Mouse (Mus musculus): ENCODE results near the gene Sap25. TPM values are rescaled to one million over a fixed set of nuclear protein-coding genes. Genes with fewer than 3 reads are reported as not detected.

Sap25 gene
- 7.1 TPM in 2 replicates for polyA plus RNA-seq (2014; fragmentation: Nextera tagmentation; extraction: Ambion mirVana)

DNA sequence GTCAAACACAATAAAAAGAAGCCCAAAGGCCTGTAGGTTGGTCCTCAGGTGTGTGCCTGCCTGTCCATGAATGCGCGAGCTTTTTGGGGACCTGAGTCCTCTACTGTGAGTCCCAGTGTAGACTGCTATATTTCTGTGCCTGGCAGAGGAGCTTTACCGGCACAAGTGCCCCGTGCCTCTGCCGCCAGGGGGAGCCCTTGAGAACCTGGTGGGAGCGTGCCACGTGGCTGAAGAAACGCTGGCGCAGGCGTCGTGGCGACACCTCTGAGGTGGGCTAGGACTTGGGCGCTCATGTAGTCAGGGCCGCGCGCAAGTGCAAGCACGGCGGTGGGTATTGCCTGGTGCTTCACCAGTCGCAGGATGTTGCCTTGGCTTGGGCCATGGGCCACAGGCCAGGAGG lies at the start of gene Sap25:
Sap25 (plus strand) TSS at position 281 of the 400 bp plus-strand sequence.
- Histone ChIP-seq H3K9ac (ENCODE audit: low read depth, low read length) (no peak within 1 kb of the TSS), H3K27ac (ENCODE audit: low read depth, low read length) (no peak within 1 kb of the TSS), H3K4me1 (replicated peaks; ENCODE audit: control insufficient read depth, insufficient read depth, low read length) (no peaks in the 10 kb centered on the region), H3K36me3 (ENCODE audit: control insufficient read depth, insufficient read depth, low read length) (peaks cover 19% of the 10 kb centered on the region), H3K4me2 (replicated peaks; ENCODE audit: low read depth, low read length) (no peak within 1 kb of the TSS), H3K4me3 (ENCODE audit: low read depth, low read length) (no peak within 1 kb of the TSS), H3K27me3 (ENCODE audit: control insufficient read depth, insufficient read depth, low read length) (peaks cover 26% of the 10 kb centered on the region), H3K9me3 (ENCODE audit: control insufficient read depth, low read length) (no peaks in the 10 kb centered on the region)
- WGBS: 89% methylated on average over 19 of the region's 19 CpGs
- ATAC-seq (ENCODE audit: low FRiP score) (no peak), DNase-seq (ENCODE audit: low spot score) (no peak)

DNA sequence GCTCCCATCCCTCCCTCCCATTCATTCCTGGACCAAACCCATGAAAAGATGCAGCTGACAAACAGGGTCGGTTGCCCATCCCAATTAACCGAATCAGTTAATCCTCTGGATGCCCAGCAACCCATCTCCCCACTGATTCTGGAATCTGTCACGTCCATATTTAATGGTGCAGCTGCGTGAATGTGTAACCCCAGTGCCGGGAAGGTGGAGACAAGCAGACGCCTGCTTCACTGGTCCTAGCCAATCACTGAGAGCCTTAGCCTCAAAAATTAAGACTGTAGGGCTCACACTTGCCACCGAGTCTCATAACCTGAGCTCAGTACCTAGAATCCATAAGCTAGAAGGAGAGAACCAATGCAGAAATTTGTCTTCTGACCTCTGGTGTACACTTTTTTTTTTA lies 45.2 kb upstream of the Sap25 start:
- no peaks in the 10 kb centered on the region for H3K27me3 ChIP-seq (ENCODE audit: control insufficient read depth, insufficient read depth, low read length)
- no peak overlapping the region for H3K9ac ChIP-seq (ENCODE audit: low read depth, low read length)
- H3K9me3 ChIP-seq (ENCODE audit: control insufficient read depth, low read length): no peaks in the 10 kb centered on the region
- no peak overlapping the region for H3K4me2 ChIP-seq (replicated peaks; ENCODE audit: low read depth, low read length)
- WGBS: 78% methylated on average over 7 of the region's 7 CpGs
- H3K4me1 ChIP-seq (replicated peaks; ENCODE audit: control insufficient read depth, insufficient read depth, low read length): no peaks in the 10 kb centered on the region
- no peaks in the 10 kb centered on the region for H3K36me3 ChIP-seq (ENCODE audit: control insufficient read depth, insufficient read depth, low read length)
- ATAC-seq (ENCODE audit: low FRiP score) (no peak), DNase-seq (ENCODE audit: low spot score) (no peak)
- no peak overlapping the region for H3K4me3 ChIP-seq (ENCODE audit: low read depth, low read length)
- no peak overlapping the region for H3K27ac ChIP-seq (ENCODE audit: low read depth, low read length)

GRCm38 (mm10) chr5:137596601-137597261 lies 44.4 kb upstream of the Sap25 start:
- 0 out of 2 replicates have a peak overlapping the region, but pooled peaks have one; percentile 3 for H3K4me2 ChIP-seq (replicated peaks; ENCODE audit: low read depth, low read length)
- H3K27ac ChIP-seq (ENCODE audit: low read depth, low read length): no peak overlapping the region
- DNase-seq (ENCODE audit: low spot score): no peak
- no peaks in the 10 kb centered on the region for H3K9me3 ChIP-seq (ENCODE audit: control insufficient read depth, low read length)
- no peaks in the 10 kb centered on the region for H3K36me3 ChIP-seq (ENCODE audit: control insufficient read depth, insufficient read depth, low read length)
- WGBS: 35% methylated on average over 28 of the region's 30 CpGs
- no peaks in the 10 kb centered on the region for H3K4me1 ChIP-seq (replicated peaks; ENCODE audit: control insufficient read depth, insufficient read depth, low read length)
- no peak overlapping the region for H3K9ac ChIP-seq (ENCODE audit: low read depth, low read length)
- 0 out of 2 replicates have a peak overlapping the region, but pooled peaks have one; percentile 13 for H3K4me3 ChIP-seq (ENCODE audit: low read depth, low read length)
- no peak for ATAC-seq (ENCODE audit: low FRiP score)
- no peaks in the 10 kb centered on the region for H3K27me3 ChIP-seq (ENCODE audit: control insufficient read depth, insufficient read depth, low read length)

- no peaks in the 10 kb centered on the region for H3K27me3 ChIP-seq (ENCODE audit: control insufficient read depth, insufficient read depth, low read length)
- no peak overlapping the region for H3K4me3 ChIP-seq (ENCODE audit: low read depth, low read length)
- no peaks in the 10 kb centered on the region for H3K36me3 ChIP-seq (ENCODE audit: control insufficient read depth, insufficient read depth, low read length)
- H3K4me1 ChIP-seq (replicated peaks; ENCODE audit: control insufficient read depth, insufficient read depth, low read length): peaks cover 3% of the 10 kb centered on the region
- ATAC-seq (ENCODE audit: low FRiP score): no peak
- no peak overlapping the region for H3K27ac ChIP-seq (ENCODE audit: low read depth, low read length)
- H3K4me2 ChIP-seq (replicated peaks; ENCODE audit: low read depth, low read length): no peak overlapping the region
- 95% methylated on average over 6 of the region's 6 CpGs for WGBS
- H3K9me3 ChIP-seq (ENCODE audit: control insufficient read depth, low read length): no peaks in the 10 kb centered on the region
- no peak overlapping the region for H3K9ac ChIP-seq (ENCODE audit: low read depth, low read length)
- no peak for DNase-seq (ENCODE audit: low spot score)
Measured at GRCm38 (mm10) chr5:137597625-137598024, 43.5 kb upstream of the Sap25 start.

DNA sequence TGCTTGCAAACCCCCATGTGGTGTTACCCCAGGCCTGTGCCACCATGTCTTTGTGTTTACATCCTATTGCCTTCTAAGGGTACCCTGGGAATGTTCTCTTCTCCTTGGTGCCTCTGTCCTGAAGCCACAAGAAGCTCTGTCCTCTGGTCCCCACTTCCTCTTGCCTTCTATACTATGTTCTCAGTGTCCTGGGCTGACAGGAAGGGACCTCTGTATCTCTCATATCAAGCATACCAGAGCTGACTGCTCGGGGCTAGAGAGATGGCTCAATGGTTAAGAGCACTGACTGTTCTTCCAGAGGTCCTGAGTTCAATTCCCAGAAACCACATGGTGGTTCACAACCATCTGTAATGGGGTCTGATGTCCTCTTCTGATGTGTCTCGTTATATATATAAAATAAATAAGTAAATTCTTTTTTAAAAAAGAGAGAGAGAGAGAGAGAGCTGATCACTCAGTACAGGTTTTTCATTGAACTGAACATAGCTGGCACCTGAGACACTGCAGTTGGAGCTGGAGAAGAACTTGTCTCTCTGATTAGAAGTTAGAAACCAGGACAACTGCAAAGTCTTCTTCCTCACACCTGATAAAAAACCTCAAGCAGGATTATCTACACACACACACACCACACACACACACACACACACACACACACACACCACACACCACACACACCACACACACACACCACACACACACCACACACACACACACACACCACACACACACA lies 42.9 kb upstream of the Sap25 start:
- H3K4me3 ChIP-seq (ENCODE audit: low read depth, low read length): no peak overlapping the region
- no peak overlapping the region for H3K27ac ChIP-seq (ENCODE audit: low read depth, low read length)
- DNase-seq (ENCODE audit: low spot score) (no peak), ATAC-seq (ENCODE audit: low FRiP score) (no peak)
- no peaks in the 10 kb centered on the region for H3K27me3 ChIP-seq (ENCODE audit: control insufficient read depth, insufficient read depth, low read length)
- no peak overlapping the region for H3K4me2 ChIP-seq (replicated peaks; ENCODE audit: low read depth, low read length)
- H3K36me3 ChIP-seq (ENCODE audit: control insufficient read depth, insufficient read depth, low read length): no peaks in the 10 kb centered on the region
- peaks cover 3% of the 10 kb centered on the region for H3K4me1 ChIP-seq (replicated peaks; ENCODE audit: control insufficient read depth, insufficient read depth, low read length)
- no peaks in the 10 kb centered on the region for H3K9me3 ChIP-seq (ENCODE audit: control insufficient read depth, low read length)
- no peak overlapping the region for H3K9ac ChIP-seq (ENCODE audit: low read depth, low read length)
- WGBS: 90% methylated on average over 2 of the region's 2 CpGs

DNA sequence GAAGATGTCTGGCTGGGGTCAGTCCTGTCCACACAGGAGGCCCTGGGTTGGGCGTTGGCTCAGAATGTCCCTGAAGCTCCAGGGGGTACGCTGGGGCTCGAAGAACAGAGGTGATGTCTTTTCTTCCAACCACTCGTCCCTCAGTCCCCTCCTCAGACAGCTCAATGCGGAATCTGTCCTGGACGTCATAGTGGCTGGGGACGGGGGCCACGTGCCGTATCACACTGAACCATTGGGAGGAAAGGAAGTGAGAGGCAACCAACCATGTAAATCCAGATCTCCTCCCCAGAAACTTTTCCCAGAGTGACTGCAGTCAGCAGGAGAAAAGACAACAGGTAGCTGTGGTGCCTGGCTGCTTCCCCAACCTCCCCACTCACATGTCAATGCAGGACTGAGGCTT lies 41.5 kb upstream of the Sap25 start:
- Histone ChIP-seq H3K4me3 (ENCODE audit: low read depth, low read length) (peak overlapping the region; percentile 63), H3K9me3 (ENCODE audit: control insufficient read depth, low read length) (no peaks in the 10 kb centered on the region), H3K4me1 (replicated peaks; ENCODE audit: control insufficient read depth, insufficient read depth, low read length) (peaks cover 3% of the 10 kb centered on the region), H3K36me3 (ENCODE audit: control insufficient read depth, insufficient read depth, low read length) (no peaks in the 10 kb centered on the region), H3K27ac (ENCODE audit: low read depth, low read length) (no peak overlapping the region), H3K27me3 (ENCODE audit: control insufficient read depth, insufficient read depth, low read length) (no peaks in the 10 kb centered on the region), H3K4me2 (replicated peaks; ENCODE audit: low read depth, low read length) (peak overlapping the region; percentile 94), H3K9ac (ENCODE audit: low read depth, low read length) (peak overlapping the region; percentile 83)
- ATAC-seq (ENCODE audit: low FRiP score) (no peak), DNase-seq (ENCODE audit: low spot score) (no peak)
- WGBS: 71% methylated on average over 9 of the region's 9 CpGs

GRCm38 (mm10) chr5:137600281-137600618 lies 40.9 kb upstream of the Sap25 start:
- ATAC-seq (ENCODE audit: low FRiP score) (no peak; the same call in 1 of the 2 replicates), DNase-seq (ENCODE audit: low spot score) (no peak)

DNA sequence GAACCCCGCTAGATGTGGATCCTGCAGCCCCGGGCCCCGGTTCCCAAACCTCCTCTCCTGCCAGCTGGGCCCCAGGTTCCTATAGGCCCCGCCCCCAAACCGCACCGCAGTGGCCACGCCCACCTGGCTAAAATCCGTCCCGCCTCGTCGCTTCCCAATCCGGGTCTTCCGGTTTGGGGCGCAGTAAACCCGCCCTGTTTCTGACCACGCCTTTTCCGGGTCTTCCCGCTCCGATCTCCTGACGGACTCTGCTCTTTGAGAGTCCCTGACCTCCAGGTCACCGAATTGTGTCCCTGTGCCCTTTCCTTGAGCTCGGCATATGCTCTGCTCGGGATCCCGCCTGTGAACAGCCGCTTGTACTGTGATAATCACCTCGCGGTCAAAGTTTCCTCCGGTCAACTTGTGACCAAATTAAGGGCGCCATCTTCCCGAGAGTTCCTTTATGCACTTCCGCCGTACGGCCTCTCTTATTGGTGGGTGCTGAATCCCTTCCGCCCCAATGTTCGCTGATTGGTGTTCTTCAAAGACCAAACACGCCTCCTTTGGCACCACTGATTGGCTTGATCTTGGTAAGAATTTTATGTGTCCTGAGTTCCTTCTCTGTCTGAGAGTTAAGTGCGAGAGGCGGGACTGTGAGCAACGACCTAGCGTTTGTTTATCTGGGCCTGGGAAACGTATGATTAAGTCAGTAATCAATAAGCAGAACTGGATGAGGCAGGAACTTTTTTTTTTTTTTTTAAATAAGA lies 40.3 kb upstream of the Sap25 start, which contains the start of gene Mospd3:
Mospd3 (minus strand) TSS at position 440 of the 746 bp plus-strand sequence.
- WGBS: under 1% methylated on average over 41 of the region's 41 CpGs
- H3K27ac ChIP-seq (ENCODE audit: low read depth, low read length): peak within 1 kb of the TSS; percentile 80

More at GRCm38 (mm10) chr5:137600281-137600618, 40.9 kb upstream of the Sap25 start:
- no peaks in the 10 kb centered on the region for H3K9me3 ChIP-seq (ENCODE audit: control insufficient read depth, low read length)
- peak overlapping the region; percentile 63 for H3K4me3 ChIP-seq (ENCODE audit: low read depth, low read length)
- no peaks in the 10 kb centered on the region for H3K27me3 ChIP-seq (ENCODE audit: control insufficient read depth, insufficient read depth, low read length)
- no peaks in the 10 kb centered on the region for H3K36me3 ChIP-seq (ENCODE audit: control insufficient read depth, insufficient read depth, low read length)
- H3K4me2 ChIP-seq (replicated peaks; ENCODE audit: low read depth, low read length): peak overlapping the region; percentile 94
- H3K9ac ChIP-seq (ENCODE audit: low read depth, low read length): peak overlapping the region; percentile 83
- H3K4me1 ChIP-seq (replicated peaks; ENCODE audit: control insufficient read depth, insufficient read depth, low read length): peaks cover 3% of the 10 kb centered on the region
- peak overlapping the region; percentile 47; the same call in 1 of the 2 replicates for H3K27ac ChIP-seq (ENCODE audit: low read depth, low read length)
- 2% methylated on average over 18 of the region's 19 CpGs for WGBS

More for the DNA sequence above, 40.3 kb upstream of the Sap25 start, which contains the start of gene Mospd3:
- Histone ChIP-seq H3K4me3 (ENCODE audit: low read depth, low read length) (peak within 1 kb of the TSS; percentile 63), H3K4me1 (replicated peaks; ENCODE audit: control insufficient read depth, insufficient read depth, low read length) (peaks cover 3% of the 10 kb centered on the region), H3K36me3 (ENCODE audit: control insufficient read depth, insufficient read depth, low read length) (no peaks in the 10 kb centered on the region), H3K27me3 (ENCODE audit: control insufficient read depth, insufficient read depth, low read length) (no peaks in the 10 kb centered on the region), H3K9ac (ENCODE audit: low read depth, low read length) (peak within 1 kb of the TSS; percentile 83), H3K9me3 (ENCODE audit: control insufficient read depth, low read length) (no peaks in the 10 kb centered on the region), H3K4me2 (replicated peaks; ENCODE audit: low read depth, low read length) (peak within 1 kb of the TSS; percentile 94)
- peak; percentile 96 for DNase-seq (ENCODE audit: low spot score)
- ATAC-seq (ENCODE audit: low FRiP score): peak; percentile 97

Data from hindbrain, embryonic 11.5 days (tissue).